Mouse (Mus musculus) kidney, embryonic 14.5 days (tissue): Measurements from ENCODE around the gene Hsd17b1. TPM values are rescaled to one million over a fixed set of nuclear protein-coding genes. Genes with fewer than 3 reads are reported as not detected.

Experiments used
- ATAC-seq: fragments of 200-750 bp; cut with Nextera tagmentation; 2 replicates; pipeline ENCODE4 v1.8.0; 2017; ENCODE audit warnings: moderate number of reproducible peaks, mild to moderate bottlenecking, moderate TSS enrichment, moderate library complexity; ENCODE audit not compliant: low FRiP score, low TSS enrichment
- H3K27ac ChIP-seq: fragments of 300-500 bp; sonication (generic); 2 replicates; pipeline ENCODE4 v1.5.1; 2014; ENCODE audit warnings: low read depth, mild to moderate bottlenecking, low read length, moderate library complexity, mixed read lengths
- H3K27me3 ChIP-seq: fragments of 300-500 bp; sonication (generic); 2 replicates; pipeline ENCODE4 v1.6.1; 2014; ENCODE audit warnings: mild to moderate bottlenecking, low read length; ENCODE audit not compliant: control insufficient read depth, insufficient read depth
- H3K36me3 ChIP-seq: fragments of 300-500 bp; sonication (generic); 2 replicates; pipeline ENCODE4 v1.6.1; 2014; ENCODE audit warnings: low read length, mixed read lengths; ENCODE audit not compliant: control insufficient read depth, insufficient read depth
- H3K4me1 ChIP-seq: fragments of 300-500 bp; sonication (generic); 2 replicates; pipeline ENCODE4 v1.6.1; 2014; ENCODE audit warnings: low read length, mixed read lengths; ENCODE audit not compliant: control insufficient read depth, insufficient read depth
- H3K4me2 ChIP-seq: fragments of 300-500 bp; sonication (generic); replicated peaks from 2 replicates; pipeline ENCODE4 v1.6.1; 2014; ENCODE audit warnings: low read depth, mild to moderate bottlenecking, low read length
- H3K4me3 ChIP-seq: fragments of 300-500 bp; sonication (generic); 2 replicates; pipeline ENCODE4 v1.5.1; 2014; ENCODE audit warnings: mild to moderate bottlenecking, low read length
- H3K9ac ChIP-seq: fragments of 300-500 bp; sonication (generic); 2 replicates; pipeline ENCODE4 v1.6.1; 2014; ENCODE audit warnings: low read depth, mild to moderate bottlenecking, low read length, moderate library complexity
- H3K9me3 ChIP-seq: fragments of 300-500 bp; sonication (generic); 2 replicates; pipeline ENCODE4 v1.6.1; 2016; ENCODE audit warnings: low read length; ENCODE audit not compliant: control insufficient read depth
- WGBS: fragments of 180-500 bp; shearing (Covaris S2); extraction: QIAGEN DNeasy Blood & Tissue Kit; methylation state at CpG from one replicate; pipeline ENCODE4 v1.1.7; 2014; 5-methylcytosine and 5-hydroxymethylcytosine counted together
- polyA plus RNA-seq: library from polyadenylated mRNA; unstranded; fragments of >200 nt; fragmentation: Nextera tagmentation; extraction: Ambion mirVana; gene quantifications from 2 replicates; pipeline ENCODE4 v1.2.1, GENCODE M21; 2014

The Hsd17b1 gene
- polyA plus RNA-seq, 1 experiment from 2014 or later: 0.16 TPM

DNA sequence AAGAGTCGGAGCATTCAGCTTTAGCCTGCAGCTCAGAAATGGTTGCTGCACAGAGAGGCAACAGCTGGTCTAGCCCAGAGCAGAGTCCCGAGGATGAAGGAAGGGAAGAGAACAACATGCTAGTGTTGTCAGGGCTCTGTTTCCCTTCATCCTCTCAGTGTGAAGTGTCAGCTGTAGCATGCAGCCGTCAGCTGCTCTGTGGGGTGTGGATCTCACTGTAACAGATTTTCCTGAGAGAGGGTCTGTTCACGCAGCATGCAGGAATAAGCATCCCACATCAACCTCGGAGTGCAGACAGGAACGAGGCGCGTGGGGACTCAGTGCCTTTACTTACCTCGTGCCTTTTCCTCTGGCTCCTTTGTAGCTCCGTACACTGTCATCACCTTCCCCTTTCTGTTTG, 40.4 kb upstream of the Hsd17b1 start:
- Histone ChIP-seq H3K4me2 (no peak overlapping the region), H3K27me3 (no peaks in the 10 kb centered on the region), H3K9ac (no peak overlapping the region), H3K9me3 (no peaks in the 10 kb centered on the region), H3K4me3 (no peak overlapping the region), H3K27ac (no peak overlapping the region), H3K36me3 (peaks cover 67% of the 10 kb centered on the region), H3K4me1 (0 out of 2 replicates have a peak, but pooled peaks cover 2% of the 10 kb centered on the region)
- WGBS: 91% methylated on average over 10 of the region's 10 CpGs
- no peak for ATAC-seq

GRCm38 (mm10) chr11:101045826-101046225, 32.4 kb upstream of the Hsd17b1 start:
- Histone ChIP-seq H3K36me3 (peaks cover 71% of the 10 kb centered on the region), H3K9ac (no peak overlapping the region), H3K9me3 (no peaks in the 10 kb centered on the region), H3K27me3 (no peaks in the 10 kb centered on the region), H3K4me2 (no peak overlapping the region), H3K4me3 (no peak overlapping the region), H3K27ac (no peak overlapping the region), H3K4me1 (no peaks in the 10 kb centered on the region)
- WGBS: 93% methylated on average over 4 of the region's 4 CpGs
- ATAC-seq: no peak

DNA sequence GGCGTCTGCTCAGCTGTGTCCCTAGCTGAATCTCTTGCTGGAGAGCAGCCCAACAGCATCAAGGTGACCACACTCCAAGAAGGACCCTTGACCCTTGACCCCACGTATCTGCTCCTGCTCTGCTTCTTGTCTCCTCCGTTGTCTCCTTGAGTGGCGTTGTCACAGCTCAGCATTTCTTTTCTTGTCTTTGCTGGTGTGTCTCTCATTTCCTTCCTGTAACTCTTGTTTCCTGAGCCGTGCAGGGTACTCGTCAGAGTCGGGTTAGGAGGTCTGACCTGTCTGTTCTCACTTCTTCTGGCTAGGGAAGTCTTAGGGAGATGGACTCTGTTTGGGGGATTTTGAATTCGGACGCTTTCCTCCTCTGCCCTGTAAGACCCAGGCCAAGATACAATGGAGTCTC, 31.8 kb upstream of the Hsd17b1 start:
- no peak overlapping the region for H3K27ac ChIP-seq
- H3K9me3 ChIP-seq: no peaks in the 10 kb centered on the region
- H3K9ac ChIP-seq: no peak overlapping the region
- WGBS: 72% methylated on average over 9 of the region's 9 CpGs
- no peaks in the 10 kb centered on the region for H3K4me1 ChIP-seq
- H3K27me3 ChIP-seq: no peaks in the 10 kb centered on the region
- peaks cover 68% of the 10 kb centered on the region for H3K36me3 ChIP-seq
- H3K4me3 ChIP-seq: no peak overlapping the region
- no peak for ATAC-seq
- H3K4me2 ChIP-seq: no peak overlapping the region

DNA sequence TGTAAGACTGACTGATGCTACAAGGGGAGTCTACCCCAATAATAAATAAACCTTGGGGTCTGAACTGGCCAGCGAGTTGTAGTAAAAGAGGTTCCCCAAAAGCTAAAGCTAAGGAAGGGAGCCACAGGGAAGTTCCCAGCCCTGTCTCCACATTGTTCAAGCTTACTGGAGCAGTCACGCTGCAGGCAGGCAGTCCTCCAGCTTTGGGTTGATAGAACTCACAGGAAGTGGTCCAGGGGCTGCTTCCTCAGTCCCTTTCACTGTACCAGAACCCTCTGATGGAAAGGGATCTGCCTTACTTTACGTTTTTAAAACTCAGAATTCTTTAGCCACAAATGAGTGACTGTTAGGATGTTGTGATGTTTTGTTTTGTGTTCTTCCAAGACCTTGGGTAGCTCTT, 30.7 kb upstream of the Hsd17b1 start:
- H3K4me2 ChIP-seq: no peak overlapping the region
- WGBS: 86% methylated on average over 3 of the region's 3 CpGs
- ATAC-seq: no peak
- no peak overlapping the region for H3K4me3 ChIP-seq
- H3K4me1 ChIP-seq: no peaks in the 10 kb centered on the region
- H3K27ac ChIP-seq: no peak overlapping the region
- no peaks in the 10 kb centered on the region for H3K27me3 ChIP-seq
- H3K9ac ChIP-seq: no peak overlapping the region
- H3K9me3 ChIP-seq: no peaks in the 10 kb centered on the region
- H3K36me3 ChIP-seq: peaks cover 60% of the 10 kb centered on the region

- peaks cover 38% of the 10 kb centered on the region for H3K36me3 ChIP-seq
- no peaks in the 10 kb centered on the region for H3K4me1 ChIP-seq
- no peak overlapping the region for H3K4me3 ChIP-seq
- no peak overlapping the region for H3K4me2 ChIP-seq
- no peak overlapping the region for H3K27ac ChIP-seq
- ATAC-seq: no peak
- 91% methylated on average over 9 of the region's 9 CpGs for WGBS
- H3K9ac ChIP-seq: no peak overlapping the region
- 0 out of 2 replicates have a peak, but pooled peaks cover 3% of the 10 kb centered on the region for H3K9me3 ChIP-seq
- no peaks in the 10 kb centered on the region for H3K27me3 ChIP-seq
Observed at GRCm38 (mm10) chr11:101050359-101050758, 27.9 kb upstream of the Hsd17b1 start.

DNA sequence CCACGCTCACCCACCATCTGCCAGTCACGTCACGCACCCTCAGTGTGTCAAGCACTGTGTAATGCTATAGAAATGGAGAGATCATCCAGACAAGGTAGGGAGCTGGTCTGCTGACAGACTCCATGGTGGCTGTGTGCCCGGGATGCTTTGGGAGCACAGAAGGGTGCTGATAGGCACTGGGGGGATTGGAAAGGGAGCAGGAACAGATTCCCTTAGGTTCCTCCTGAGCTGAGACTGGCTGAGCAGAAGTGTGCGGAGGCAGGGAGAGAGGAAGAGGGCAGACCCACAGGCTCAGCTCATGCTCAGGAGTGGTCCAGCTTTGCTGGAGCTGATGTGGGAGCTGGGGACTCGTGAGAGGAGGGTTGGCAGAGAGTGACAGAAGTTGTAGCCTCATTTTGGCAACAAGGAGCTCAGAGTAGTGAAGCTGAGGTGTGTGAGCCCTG, 27.1 kb upstream of the Hsd17b1 start:
- no peak for ATAC-seq
- H3K9ac ChIP-seq: no peak overlapping the region
- no peak overlapping the region for H3K4me2 ChIP-seq
- H3K4me1 ChIP-seq: no peaks in the 10 kb centered on the region
- 0 out of 2 replicates have a peak, but pooled peaks cover 3% of the 10 kb centered on the region for H3K9me3 ChIP-seq
- 88% methylated on average over 6 of the region's 6 CpGs for WGBS
- H3K4me3 ChIP-seq: no peak overlapping the region
- no peak overlapping the region for H3K27ac ChIP-seq
- peaks cover 33% of the 10 kb centered on the region for H3K36me3 ChIP-seq
- H3K27me3 ChIP-seq: no peaks in the 10 kb centered on the region

GRCm38 (mm10) chr11:101051617-101052016, 26.6 kb upstream of the Hsd17b1 start:
- ATAC-seq: no peak
- Histone ChIP-seq H3K4me1 (no peaks in the 10 kb centered on the region), H3K27me3 (no peaks in the 10 kb centered on the region), H3K4me2 (no peak overlapping the region), H3K27ac (no peak overlapping the region), H3K9me3 (0 out of 2 replicates have a peak, but pooled peaks cover 3% of the 10 kb centered on the region), H3K9ac (no peak overlapping the region), H3K4me3 (no peak overlapping the region), H3K36me3 (peaks cover 28% of the 10 kb centered on the region)
- 86% methylated on average over 8 of the region's 8 CpGs for WGBS

GRCm38 (mm10) chr11:101052751-101053473, 25.3 kb upstream of the Hsd17b1 start:
- H3K36me3 ChIP-seq: peaks cover 28% of the 10 kb centered on the region
- H3K4me2 ChIP-seq: no peak overlapping the region
- 89% methylated on average over 10 of the region's 10 CpGs for WGBS
- H3K4me3 ChIP-seq: no peak overlapping the region
- H3K9ac ChIP-seq: no peak overlapping the region
- no peak overlapping the region for H3K27ac ChIP-seq
- H3K27me3 ChIP-seq: no peaks in the 10 kb centered on the region
- H3K9me3 ChIP-seq: 0 out of 2 replicates have a peak, but pooled peaks cover 3% of the 10 kb centered on the region
- ATAC-seq: no peak
- H3K4me1 ChIP-seq: no peaks in the 10 kb centered on the region

GRCm38 (mm10) chr11:101053974-101054373, 24.2 kb upstream of the Hsd17b1 start:
- Histone ChIP-seq H3K27ac (no peak overlapping the region), H3K4me2 (no peak overlapping the region), H3K9ac (no peak overlapping the region), H3K27me3 (no peaks in the 10 kb centered on the region), H3K9me3 (0 out of 2 replicates have a peak, but pooled peaks cover 3% of the 10 kb centered on the region), H3K4me3 (no peak overlapping the region), H3K4me1 (no peaks in the 10 kb centered on the region), H3K36me3 (peaks cover 21% of the 10 kb centered on the region)
- no peak for ATAC-seq
- WGBS: 95% methylated on average over 1 of the region's 1 CpGs
